Mouse (Mus musculus): ENCODE data around the gene Kcnh8. TPM values are rescaled to one million over a fixed set of nuclear protein-coding genes. Genes with fewer than 3 reads are reported as not detected.

The Kcnh8 gene
- total RNA-seq (2014; rRNA removed) (not detected in 2 replicates), polyA plus RNA-seq (2012; rRNA removed) (not detected in 2 replicates)

GRCm38 (mm10) chr17:52602093-52602780 is at the start of gene Kcnh8:
Kcnh8 (plus strand) TSS chr17:52602709.
- H3K27me3 ChIP-seq (ENCODE audit: control insufficient read depth, insufficient read depth, low read length), result 0 out of 2 replicates have a peak, but pooled peaks cover 3% of the 10 kb centered on the region
- no peaks in the 10 kb centered on the region for H3K36me3 ChIP-seq (ENCODE audit: control insufficient read depth, insufficient read depth, low read length)
- no peaks in the 10 kb centered on the region for H3K79me2 ChIP-seq (ENCODE audit: control insufficient read depth, insufficient read depth, low read length)
- no peak for DNase-seq (ENCODE audit: extremely low read depth, low read depth, low spot score)
- no peak within 1 kb of the TSS for H3K27ac ChIP-seq (replicated peaks; ENCODE audit: insufficient read depth, low read depth, low read length)
- H3K4me1 ChIP-seq (ENCODE audit: control insufficient read depth, insufficient read depth, low read length), result no peaks in the 10 kb centered on the region
- TF ChIP-seq CTCF (IDR thresholded peaks at IDR 0.05; ENCODE audit: low read depth, low read length) (no peak), POLR2A (IDR thresholded peaks at IDR 0.05; ENCODE audit: extremely low read depth, insufficient read depth, low read length) (no peak)
- no peak within 1 kb of the TSS for H3K9ac ChIP-seq (ENCODE audit: low read depth, low read length)
- H3K4me3 ChIP-seq (ENCODE audit: insufficient read depth, low read depth, low read length), result no peak within 1 kb of the TSS
- 1% methylated on average over 39 of the region's 40 CpGs for WGBS

GRCm38 (mm10) chr17:52559961-52560720 is 42.4 kb upstream of the Kcnh8 start:
- no peaks in the 10 kb centered on the region for H3K79me2 ChIP-seq (ENCODE audit: control insufficient read depth, insufficient read depth, low read length)
- no peak overlapping the region for H3K27ac ChIP-seq (replicated peaks; ENCODE audit: insufficient read depth, low read depth, low read length)
- TF ChIP-seq POLR2A (IDR thresholded peaks at IDR 0.05; ENCODE audit: extremely low read depth, insufficient read depth, low read length) (no peak), CTCF (IDR thresholded peaks at IDR 0.05; ENCODE audit: low read depth, low read length) (peak; percentile 73)
- H3K27me3 ChIP-seq (ENCODE audit: control insufficient read depth, insufficient read depth, low read length), result no peaks in the 10 kb centered on the region
- no peaks in the 10 kb centered on the region for H3K4me1 ChIP-seq (ENCODE audit: control insufficient read depth, insufficient read depth, low read length)
- 28% methylated on average over 13 of the region's 13 CpGs for WGBS
- DNase-seq (ENCODE audit: extremely low read depth, low read depth, low spot score), result peak; percentile 40
- no peak overlapping the region for H3K4me3 ChIP-seq (ENCODE audit: insufficient read depth, low read depth, low read length)
- H3K36me3 ChIP-seq (ENCODE audit: control insufficient read depth, insufficient read depth, low read length), result no peaks in the 10 kb centered on the region
- H3K9ac ChIP-seq (ENCODE audit: low read depth, low read length), result no peak overlapping the region

- Histone ChIP-seq H3K9ac (ENCODE audit: low read depth, low read length) (no peak overlapping the region), H3K4me1 (ENCODE audit: control insufficient read depth, insufficient read depth, low read length) (no peaks in the 10 kb centered on the region), H3K4me3 (ENCODE audit: insufficient read depth, low read depth, low read length) (no peak overlapping the region), H3K27ac (replicated peaks; ENCODE audit: insufficient read depth, low read depth, low read length) (no peak overlapping the region), H3K79me2 (ENCODE audit: control insufficient read depth, insufficient read depth, low read length) (no peaks in the 10 kb centered on the region), H3K27me3 (ENCODE audit: control insufficient read depth, insufficient read depth, low read length) (no peaks in the 10 kb centered on the region), H3K36me3 (ENCODE audit: control insufficient read depth, insufficient read depth, low read length) (no peaks in the 10 kb centered on the region)
- peak; percentile 6 for DNase-seq (ENCODE audit: extremely low read depth, low read depth, low spot score)
- TF ChIP-seq POLR2A (IDR thresholded peaks at IDR 0.05; ENCODE audit: extremely low read depth, insufficient read depth, low read length) (no peak), CTCF (IDR thresholded peaks at IDR 0.05; ENCODE audit: low read depth, low read length) (no peak)
- WGBS, result 43% methylated on average over 4 of the region's 4 CpGs
Observed at GRCm38 (mm10) chr17:52565467-52566155, 36.9 kb upstream of the Kcnh8 start.

- Histone ChIP-seq H3K27me3 (ENCODE audit: control insufficient read depth, insufficient read depth, low read length) (no peaks in the 10 kb centered on the region), H3K4me1 (ENCODE audit: control insufficient read depth, insufficient read depth, low read length) (no peaks in the 10 kb centered on the region), H3K27ac (replicated peaks; ENCODE audit: insufficient read depth, low read depth, low read length) (no peak overlapping the region), H3K79me2 (ENCODE audit: control insufficient read depth, insufficient read depth, low read length) (no peaks in the 10 kb centered on the region), H3K9ac (ENCODE audit: low read depth, low read length) (no peak overlapping the region), H3K4me3 (ENCODE audit: insufficient read depth, low read depth, low read length) (no peak overlapping the region), H3K36me3 (ENCODE audit: control insufficient read depth, insufficient read depth, low read length) (no peaks in the 10 kb centered on the region)
- TF ChIP-seq CTCF (IDR thresholded peaks at IDR 0.05; ENCODE audit: low read depth, low read length) (no peak), POLR2A (IDR thresholded peaks at IDR 0.05; ENCODE audit: extremely low read depth, insufficient read depth, low read length) (no peak)
- DNase-seq (ENCODE audit: extremely low read depth, low read depth, low spot score), result no peak
- WGBS, result 69% methylated on average over 4 of the region's 4 CpGs
Observed at GRCm38 (mm10) chr17:52569584-52570270, 32.8 kb upstream of the Kcnh8 start.

GRCm38 (mm10) chr17:52572229-52572628 is 30.3 kb upstream of the Kcnh8 start:
- H3K4me1 ChIP-seq (ENCODE audit: control insufficient read depth, insufficient read depth, low read length), result no peaks in the 10 kb centered on the region
- no peaks in the 10 kb centered on the region for H3K27me3 ChIP-seq (ENCODE audit: control insufficient read depth, insufficient read depth, low read length)
- DNase-seq (ENCODE audit: extremely low read depth, low read depth, low spot score), result no peak
- TF ChIP-seq POLR2A (IDR thresholded peaks at IDR 0.05; ENCODE audit: extremely low read depth, insufficient read depth, low read length) (no peak), CTCF (IDR thresholded peaks at IDR 0.05; ENCODE audit: low read depth, low read length) (no peak)
- H3K79me2 ChIP-seq (ENCODE audit: control insufficient read depth, insufficient read depth, low read length), result no peaks in the 10 kb centered on the region
- no peak overlapping the region for H3K9ac ChIP-seq (ENCODE audit: low read depth, low read length)
- no peak overlapping the region for H3K27ac ChIP-seq (replicated peaks; ENCODE audit: insufficient read depth, low read depth, low read length)
- H3K4me3 ChIP-seq (ENCODE audit: insufficient read depth, low read depth, low read length), result no peak overlapping the region
- 82% methylated on average over 4 of the region's 4 CpGs for WGBS
- H3K36me3 ChIP-seq (ENCODE audit: control insufficient read depth, insufficient read depth, low read length), result no peaks in the 10 kb centered on the region
